Mouse (Mus musculus) embryonic fibroblast, embryonic 13.5 days (primary cell): ENCODE measurements around the gene Rapgef2.

Source experiments
- CTCF ChIP-seq: IDR thresholded peaks from 2 replicates; pipeline ENCODE4 v1.5.1; 2011; ENCODE audit warnings: mild to moderate bottlenecking, control low read depth, low read length, moderate library complexity, borderline replicate concordance; ENCODE audit not compliant: insufficient read depth
- POLR2A ChIP-seq: IDR thresholded peaks from 2 replicates; pipeline ENCODE4 v1.6.1; 2011; ENCODE audit warnings: low read depth, mild to moderate bottlenecking, control low read depth, low read length, moderate library complexity

- TF ChIP-seq POLR2A (no peak), CTCF (no peak)
These were observed 184.6 kb downstream of the Rapgef2 start for GRCm38 (mm10) chr3:79101737-79102136.
